Mouse (Mus musculus): ENCODE results near the gene Dmap1.
A peak's percentile ranks its signal among the peaks of the same experiment; 100 is the strongest.

Gene Dmap1

DNA sequence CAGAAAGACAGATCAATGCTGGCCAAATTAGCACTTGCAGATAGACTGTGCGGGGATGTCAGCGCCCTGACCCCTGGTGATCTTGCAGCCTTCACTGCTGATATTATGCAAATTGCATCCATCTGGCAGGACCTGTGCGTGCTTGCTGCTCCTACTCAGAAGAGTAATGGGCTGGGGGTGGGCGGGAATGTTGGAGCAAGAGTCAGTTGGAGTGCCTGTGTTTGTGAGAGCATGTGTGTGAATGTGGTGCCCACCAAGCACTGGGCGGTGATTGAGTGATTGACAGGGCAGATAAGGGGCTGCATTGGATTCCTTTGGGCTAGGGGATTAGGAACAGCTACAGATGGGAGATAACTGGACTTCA is 26.6 kb downstream of the Dmap1 start:
- DNase-seq, result no peak

DNA sequence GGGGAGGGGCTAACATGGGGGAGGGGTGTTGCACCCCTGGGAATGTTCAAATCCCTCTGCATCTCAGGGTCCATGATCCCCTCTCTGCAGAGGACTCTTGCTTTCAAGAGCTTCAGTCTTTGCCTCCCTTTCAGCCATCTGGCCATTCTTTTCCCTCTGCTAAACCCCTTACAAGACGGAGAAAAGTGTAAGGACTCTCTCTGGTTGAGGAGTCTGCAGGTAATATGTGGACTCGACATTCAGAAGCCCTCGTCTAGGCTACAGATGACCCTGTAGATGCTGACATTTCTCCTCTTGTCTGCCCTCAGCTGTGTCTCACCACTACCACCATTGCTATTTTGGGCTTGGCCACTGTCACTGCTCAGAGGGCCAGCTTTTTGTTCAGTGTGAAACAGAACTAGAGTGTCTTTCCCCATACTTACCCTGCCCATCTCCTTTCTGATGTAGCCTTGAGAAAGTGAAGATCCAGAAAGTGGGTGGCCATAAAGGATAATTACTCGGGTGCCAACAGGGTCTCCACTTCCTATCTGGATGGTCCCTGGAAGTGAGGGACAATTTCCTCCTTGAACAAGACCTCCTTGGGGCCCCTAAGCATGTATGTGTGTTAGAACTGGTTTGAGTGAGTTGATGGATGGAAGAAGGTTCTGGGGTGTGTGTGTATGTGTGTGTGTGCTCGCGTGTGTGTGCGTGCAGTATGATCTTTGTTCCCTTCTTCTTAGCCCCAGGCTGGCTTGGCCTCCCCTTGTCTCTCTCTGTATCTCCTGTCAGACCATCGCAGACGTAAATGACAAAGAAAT is 27.2 kb downstream of the Dmap1 start:
- no peak for DNase-seq

DNA sequence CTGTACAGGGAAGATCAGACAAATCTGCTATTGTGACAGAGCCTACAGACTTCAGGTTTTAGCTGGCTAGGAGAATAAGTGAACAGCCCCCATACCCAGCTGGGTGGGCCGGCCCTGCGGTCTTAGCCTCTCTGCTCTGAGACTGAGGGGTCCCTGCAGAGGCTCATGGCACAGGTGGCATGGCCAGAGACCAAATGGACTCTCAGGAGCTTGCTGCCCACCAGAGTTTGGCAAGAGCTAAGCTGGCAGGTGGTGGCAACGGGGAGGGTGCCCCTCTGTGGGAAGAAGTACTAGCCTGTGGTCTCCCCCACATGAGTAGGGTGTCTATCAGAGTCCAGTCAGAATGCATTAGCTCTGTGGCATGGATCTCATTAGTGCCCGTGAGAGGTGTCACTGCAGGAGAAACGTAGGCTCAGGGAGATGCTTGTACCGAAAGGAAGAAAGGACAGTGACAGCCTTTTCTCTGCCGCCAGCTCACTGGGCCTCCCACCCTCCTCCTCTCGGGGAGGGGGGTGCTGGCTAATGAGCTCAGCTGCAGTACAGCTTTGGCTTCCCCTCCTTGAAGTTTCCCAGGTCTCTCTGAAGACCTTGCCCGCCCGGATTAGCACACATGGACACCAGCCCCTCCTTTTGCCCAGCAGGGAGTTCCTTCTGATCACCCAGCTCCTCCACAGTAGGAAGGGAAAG is 27.9 kb downstream of the Dmap1 start:
- no peak for DNase-seq

DNA sequence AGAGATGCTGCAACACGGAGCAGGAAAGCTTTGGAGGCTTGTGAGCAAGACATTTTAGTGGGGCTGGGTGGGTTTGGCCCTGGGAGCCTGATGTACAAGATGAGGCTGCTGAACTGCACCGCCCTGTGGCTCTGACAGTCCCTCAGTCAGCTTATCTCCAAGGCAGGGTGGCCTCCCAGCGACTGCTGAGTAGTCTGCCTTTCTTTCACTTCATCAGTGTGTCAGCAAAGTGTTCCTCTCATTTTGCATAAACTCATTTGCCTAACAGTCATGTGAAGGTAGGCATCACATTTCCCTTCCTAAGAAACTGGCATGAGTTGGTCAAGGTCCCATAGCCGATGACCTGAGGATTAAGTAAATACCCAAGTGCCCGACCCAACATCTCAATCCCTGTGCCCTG is 29.3 kb downstream of the Dmap1 start:
- DNase-seq, result no peak

DNA sequence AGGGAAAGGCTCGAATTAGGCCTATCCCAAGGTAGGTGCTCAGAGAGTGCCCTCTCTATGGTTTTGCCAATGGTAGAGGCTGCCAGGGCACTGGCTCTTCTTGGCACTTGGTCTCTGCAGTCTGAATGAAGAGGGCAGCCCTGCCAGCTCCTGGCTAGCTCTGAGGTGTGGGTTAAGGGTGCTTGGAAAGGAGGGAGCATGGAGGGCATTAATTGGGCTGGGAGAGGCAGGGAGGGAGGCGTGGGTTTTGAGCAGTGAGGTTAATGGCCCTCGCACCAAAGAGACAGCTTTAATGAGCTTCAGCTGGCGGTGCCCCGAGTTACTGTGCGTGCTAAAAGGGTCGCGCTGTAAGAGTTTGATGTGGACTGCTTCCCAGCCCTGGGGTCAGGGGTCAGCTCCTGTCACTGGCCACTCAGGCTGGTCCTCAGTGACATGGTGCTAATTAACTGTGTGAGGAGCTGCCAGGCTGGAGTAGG is 30.4 kb downstream of the Dmap1 start:
- no peak for DNase-seq

DNA sequence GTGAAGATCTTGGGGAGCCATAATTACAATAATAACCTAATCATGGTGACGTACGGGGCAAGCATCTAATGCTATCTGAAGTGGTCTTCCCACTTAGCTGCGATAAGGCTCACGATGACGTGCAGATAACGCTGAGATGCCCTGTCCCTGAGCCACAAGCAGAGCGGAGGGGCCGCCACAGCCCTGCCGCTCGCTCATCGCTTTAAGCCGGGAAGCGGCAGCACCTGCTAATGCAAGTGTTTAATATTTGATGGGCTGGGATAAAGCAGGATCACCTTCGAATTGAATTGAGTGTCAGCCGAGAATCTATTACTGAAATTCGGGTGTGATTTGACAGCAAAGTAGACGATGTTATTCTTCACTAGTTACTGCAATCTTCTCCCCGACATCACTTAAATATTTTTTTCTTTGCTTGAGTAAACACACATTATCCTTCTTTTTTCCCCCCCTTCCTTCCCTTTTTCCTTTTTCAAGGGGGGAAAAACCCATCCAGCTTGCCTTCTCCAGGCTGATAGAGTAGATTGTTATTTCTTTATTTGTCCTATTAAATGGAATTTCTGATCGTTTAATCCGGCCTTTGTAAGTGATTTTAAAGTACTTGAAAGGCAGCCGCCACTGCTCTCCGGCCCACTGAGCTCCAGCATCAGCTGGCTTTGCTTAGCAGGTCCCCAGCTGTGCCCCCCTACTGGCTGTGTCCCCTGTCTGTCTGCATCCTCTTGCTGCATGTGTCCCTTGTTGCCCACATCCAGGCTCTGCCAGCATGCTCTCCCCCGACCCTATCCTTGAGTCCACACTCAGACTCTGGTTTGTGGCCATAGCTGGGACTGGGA is 34.9 kb downstream of the Dmap1 start:
- no peak for DNase-seq

DNA sequence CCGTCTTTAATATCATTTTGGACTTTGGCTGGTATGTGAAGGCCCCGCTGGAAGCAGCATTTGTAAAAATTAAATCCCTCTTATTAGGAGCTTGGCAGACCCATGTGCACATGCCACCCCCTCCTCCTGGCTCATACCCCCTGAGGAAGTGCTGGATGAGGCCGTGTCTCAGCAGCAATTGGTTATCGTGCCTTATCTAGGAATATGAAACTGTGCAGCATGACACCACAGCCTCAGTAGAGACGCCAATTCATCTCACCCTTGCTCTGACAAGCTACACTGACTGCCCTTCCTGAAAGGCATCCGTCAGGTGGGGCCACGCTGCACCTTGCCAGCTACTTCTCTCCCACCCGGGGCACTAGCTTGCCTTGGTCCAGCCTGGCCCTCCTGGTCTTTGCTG is 35.6 kb downstream of the Dmap1 start:
- DNase-seq, result no peak

DNA sequence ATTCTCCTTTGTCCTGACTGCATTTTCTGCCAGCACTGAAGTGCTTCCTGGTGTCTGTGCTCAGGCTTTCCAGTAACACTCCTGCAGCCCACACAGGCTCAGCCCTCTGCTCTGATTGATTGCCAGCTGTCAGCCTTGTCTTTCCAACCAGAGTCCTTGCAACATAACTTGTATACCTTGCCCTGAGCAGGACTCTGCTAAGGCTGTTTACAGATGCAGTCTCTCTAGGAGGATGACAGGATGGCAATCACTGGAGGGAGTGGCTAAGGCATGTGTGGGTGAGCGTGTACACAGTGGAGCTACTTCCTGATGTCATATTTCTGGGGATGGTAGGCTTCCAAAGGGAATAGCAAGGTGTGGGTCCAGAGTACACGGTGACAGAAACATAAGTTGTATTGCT is 36.2 kb downstream of the Dmap1 start:
- no peak for DNase-seq

DNA sequence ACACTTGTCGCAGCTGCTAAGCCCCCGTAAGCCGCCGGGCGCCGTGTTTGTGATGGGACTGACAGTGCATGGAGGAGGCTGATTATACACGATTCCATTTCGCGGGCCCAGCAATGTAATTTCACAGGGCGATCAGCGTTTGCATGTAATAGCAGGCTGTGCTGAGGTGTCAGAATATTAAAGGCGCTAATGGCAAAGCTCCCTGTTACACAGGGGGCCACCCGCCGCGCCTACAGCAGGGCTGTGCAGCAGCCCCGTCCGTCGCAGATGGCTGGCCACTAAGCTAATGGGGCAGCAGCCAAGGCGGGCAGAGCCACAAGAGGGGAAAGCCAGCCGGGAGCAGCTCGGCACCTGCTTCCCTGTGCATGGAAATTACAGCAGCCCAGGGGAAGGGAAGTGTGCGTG is 37.0 kb downstream of the Dmap1 start:
- DNase-seq, result no peak

DNA sequence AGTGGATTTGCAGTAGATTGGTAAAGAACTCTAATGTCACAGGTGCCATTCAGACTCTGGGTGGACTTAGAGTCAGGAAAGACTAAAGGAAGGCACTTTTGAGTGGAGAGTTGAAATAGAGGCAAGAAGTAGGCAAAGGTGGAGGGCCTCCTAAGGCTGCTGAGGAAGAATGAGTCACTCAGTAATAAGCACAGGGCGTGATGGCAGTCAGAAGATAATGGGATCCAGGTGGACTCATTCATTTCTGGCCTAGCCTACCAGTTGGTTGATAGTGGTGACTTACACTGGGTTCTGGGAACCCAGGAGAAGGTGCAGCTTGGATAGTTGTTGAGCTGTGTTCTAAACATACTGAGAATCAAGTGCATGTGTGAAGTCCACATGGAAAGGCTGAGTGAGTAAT is 40.3 kb downstream of the Dmap1 start:
- DNase-seq, result no peak

DNA sequence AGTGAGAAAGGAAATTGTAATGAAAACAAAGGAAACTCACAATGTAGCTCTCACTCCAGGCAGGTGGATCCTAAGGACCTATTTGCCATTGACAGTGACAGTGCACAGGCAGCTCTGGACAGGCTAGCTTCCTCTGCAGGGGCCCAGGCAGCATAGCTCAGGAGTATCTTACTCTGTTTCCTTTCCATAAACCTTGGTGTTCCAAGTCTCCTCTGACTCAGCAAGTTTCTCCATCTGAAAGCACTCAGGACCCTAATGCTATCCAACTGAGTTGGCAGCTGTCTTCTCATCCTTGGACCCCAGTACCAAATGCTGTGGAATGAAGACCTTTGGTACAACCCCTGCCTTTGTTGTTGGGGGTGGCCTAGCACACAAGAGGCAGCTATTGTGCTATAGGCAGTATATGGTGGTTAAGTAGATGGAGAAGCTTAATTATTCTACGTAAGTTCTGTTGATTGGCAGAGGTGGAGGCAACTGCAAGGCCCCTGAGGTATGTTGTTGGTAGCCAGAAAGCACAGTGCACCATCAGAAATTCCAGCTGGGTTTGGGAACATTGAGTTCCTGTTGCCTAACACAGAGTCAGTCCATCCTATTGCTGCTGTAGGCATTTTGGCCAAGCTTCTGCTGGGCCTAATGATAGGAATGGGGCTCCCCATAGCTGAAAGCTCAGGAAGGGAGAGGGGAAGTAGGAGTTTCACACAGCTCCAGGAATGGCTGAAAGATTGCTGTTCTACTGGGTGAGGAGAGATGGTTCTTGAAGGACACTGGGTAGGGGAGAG is 41.0 kb downstream of the Dmap1 start:
- no peak for DNase-seq

DNA sequence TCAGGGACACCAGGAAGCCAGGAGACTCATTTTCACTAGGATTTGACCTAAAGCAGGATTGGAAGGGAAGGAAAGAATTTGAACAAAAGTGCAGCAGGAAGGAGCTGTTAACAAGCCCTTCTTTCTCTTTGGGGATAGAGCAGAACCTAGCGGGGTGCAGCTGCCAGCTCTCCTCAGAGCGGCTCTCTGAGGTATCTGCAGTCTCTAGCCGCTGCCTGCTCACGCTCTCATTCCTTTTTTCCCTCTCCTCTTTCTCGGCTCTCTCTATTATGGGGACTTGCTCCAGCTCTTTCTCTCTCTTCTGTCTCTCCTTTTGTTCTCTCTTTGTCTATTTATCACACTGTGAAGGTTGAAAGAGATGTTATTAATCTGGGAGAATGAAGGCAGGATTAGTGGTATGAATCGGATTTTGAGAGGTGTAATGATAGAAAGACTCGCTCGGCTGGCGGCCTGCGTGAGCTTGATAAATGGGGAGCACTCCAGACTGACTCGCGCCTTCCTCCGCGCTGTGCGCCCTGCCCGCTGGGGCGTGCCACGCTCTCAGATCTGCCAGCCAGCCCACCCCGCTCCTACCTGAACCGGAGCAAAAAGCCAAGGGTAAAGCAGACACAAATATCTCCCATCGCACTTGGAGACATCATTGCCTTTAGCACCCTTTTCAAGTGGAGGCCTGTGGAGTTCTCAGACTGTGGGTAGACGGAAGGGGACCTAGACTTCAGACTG is 45.0 kb downstream of the Dmap1 start:
- no peak for DNase-seq

DNA sequence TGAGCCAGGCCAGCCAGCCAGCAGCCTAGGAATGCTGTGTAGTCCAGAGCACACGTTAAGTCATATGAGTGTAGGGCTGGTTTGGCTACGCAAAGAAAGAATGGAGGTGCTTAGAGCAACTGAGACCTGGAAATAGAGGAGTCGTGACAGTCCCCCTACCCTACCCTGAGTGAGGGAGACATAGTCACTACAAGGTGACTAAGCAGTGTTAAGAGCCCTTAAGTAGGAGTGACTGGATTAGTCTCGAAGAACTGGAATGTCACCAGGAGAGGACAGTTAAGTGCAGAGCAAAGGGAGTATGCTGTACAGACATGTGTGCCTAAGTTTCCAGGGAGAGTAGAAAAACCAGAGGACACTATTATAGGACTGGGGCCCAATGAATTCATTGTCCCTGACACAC is 45.9 kb downstream of the Dmap1 start:
- no peak for DNase-seq

DNA sequence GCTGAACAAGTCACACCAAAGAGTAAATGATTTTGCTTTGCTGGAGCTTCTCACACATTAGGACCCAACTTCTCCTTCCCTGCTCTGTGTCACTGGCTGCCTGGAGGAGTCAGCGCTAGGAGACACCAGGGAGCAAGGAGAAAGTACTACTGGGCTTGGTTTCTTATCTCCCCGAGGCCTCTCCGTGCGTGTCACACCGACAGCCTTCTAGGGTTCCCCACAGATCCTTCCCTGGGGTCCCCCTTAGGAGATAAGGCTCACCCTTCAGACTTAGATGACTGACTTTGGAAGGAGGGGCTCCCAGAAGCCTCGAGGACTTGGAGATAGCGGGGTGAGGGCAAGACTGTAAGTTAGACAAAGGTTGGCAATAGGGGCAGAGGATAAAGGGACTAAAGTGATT is 47.4 kb downstream of the Dmap1 start:
- DNase-seq, result no peak

DNA sequence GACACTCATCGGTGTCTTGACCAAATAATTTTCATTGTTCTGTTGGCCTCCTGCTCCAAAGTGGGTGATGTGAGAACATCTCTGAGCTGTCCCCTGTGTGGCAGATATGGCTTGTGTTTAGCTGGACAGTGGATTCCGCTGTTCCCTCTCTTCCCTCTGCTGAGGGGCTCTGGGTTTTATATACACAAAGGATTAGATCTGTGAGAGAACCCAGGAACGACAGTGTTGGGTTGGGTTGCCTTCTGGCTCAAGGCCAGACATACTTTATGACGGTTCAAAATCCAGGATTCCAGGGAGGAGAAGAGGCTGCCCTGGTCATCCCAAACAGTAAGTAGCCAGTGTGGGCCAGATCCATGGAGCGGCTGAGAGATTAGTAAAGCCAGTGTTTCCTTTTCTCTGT is 48.5 kb downstream of the Dmap1 start:
- peak in 1 of 2 experiments; percentile 11 for DNase-seq

DNA sequence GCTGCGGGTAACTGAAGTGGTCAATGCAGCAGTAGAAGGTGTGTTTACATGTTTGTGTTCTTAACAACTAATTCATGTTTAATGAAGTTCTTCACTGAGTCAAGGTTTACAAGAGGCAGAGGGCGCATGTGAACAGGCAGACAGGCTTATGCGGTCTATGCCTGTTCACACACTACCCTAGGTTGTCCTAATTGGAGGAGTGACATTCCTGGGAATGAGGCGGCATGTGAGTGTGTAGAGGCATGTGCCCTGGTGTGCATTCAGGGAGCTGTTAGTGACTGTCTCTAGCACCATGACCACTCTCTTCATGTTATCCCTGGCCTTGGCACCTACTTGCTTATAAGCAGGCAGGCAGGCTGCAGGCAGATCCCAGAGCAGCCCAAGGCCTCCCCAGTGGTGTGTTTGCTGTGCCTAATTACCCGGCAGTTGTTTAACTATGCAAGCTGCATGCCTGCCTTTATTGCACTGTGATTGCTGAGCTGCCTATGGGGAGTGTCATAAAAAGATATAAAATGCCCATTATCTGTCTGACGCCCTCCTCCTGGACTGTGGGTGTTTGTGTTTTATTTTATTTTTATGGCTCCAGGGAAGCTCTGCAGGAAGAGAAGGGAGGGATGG is 51.9 kb downstream of the Dmap1 start:
- no peak for DNase-seq

DNA sequence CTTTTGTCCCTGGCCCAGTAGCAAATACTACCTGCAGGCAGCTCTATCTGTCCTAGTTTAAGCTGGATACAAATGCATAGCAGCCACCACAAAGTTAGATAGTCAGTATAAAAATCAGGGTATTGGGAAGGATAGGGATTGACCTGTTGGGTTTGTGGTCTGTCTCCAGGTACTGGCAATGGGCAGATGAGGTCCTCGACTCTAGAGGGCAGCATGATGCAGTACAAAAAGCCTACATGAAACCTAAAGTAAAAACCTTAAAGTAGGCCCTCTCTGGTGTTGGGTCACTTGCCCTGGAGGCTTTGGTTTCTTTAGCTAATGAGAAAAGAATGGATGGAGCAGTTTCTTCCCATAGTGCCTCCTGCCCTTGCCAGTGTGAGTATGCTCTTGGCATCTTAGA is 53.6 kb downstream of the Dmap1 start:
- no peak for DNase-seq

All from kidney, postnatal 25 days (tissue).